Comparison of ENCODE assay signal across 12 mouse cellular contexts in the genomic region with DNA sequence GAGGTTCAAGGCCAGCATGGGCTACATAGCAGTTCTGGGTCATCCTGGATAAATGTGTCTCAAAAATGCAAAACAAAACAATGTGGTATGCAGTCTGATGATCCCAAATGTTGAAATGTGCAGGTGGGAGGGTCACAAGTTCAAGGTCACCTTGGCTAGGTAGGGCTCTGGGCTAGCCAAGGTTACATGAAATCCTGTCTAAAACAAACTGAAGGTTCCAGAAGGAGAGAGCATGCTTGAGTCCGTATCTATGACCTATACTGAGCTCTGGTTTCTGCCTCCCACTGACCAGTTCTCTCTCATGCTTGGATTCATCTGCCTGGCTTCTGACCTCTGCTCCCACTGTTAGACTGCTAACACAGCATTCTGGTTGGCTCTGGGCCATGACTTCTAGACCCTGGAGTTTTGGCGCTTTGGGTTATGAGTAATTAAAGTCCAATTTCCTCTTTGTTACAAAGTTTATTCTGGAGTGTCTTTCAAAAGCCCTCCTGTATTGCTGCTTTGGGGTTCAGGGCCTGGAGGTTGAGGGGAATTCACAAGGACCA. TPM values are rescaled to one million over a fixed set of nuclear protein-coding genes. Genes with fewer than 3 reads are reported as not detected.
DNase-seq lines count a peak whose midpoint lies in the region; ATAC-seq lines count a peak whose summit lies in the region.
"Had no signal": no experiment of that assay in that cellular context is flagged by ENCODE, and none has a peak within 500 bp of the region (broad histone marks: within the 10 kb centered on the region; RNA-seq: fewer than 3 reads in every experiment).

No protein-coding gene starts in this region.

- H3K36me3 ChIP-seq in heart, embryonic 12.5 days = peaks cover 4% of the 10 kb centered on the region; the same call in 1 of the 2 replicates
- H3K36me3 ChIP-seq: neural tube, embryonic 12.5 days had no signal

- 57% methylated on average over 2 of the region's 2 CpGs for WGBS in heart, embryonic 12.5 days

- no peak overlapping the region for H3K4me2 ChIP-seq in heart, embryonic 12.5 days
- H3K4me2 ChIP-seq: neural tube, embryonic 12.5 days had no signal

- peaks cover 68% of the 10 kb centered on the region for H3K4me1 ChIP-seq in heart, embryonic 12.5 days (replicated peaks)
- H3K4me1 ChIP-seq in brown adipose tissue, adult 24 weeks (ENCODE audit: control insufficient read depth, insufficient read depth, insufficient read length, low read length) = peaks cover 31% of the 10 kb centered on the region

- intact Hi-C loops in heart, postnatal 36 days (cut with DNase I) = loop anchor here (5.0 kb wide), 1 partner anchor 347 kb away; a partner anchor contains a TSS
- intact Hi-C loops in left cerebral cortex, postnatal 14 days (cut with DNase I) = no loop called here

- no peak for DNase-seq in heart, postnatal 36 days
- peak; percentile 92 for DNase-seq in kidney, postnatal 10 days
- DNase-seq in lung, postnatal 4 days = peak; percentile 56 to 57
- DNase-seq in left cerebral cortex, postnatal 14 days (ENCODE audit: low spot score in 2 of 2) = no peak
- no peak for DNase-seq in cerebellum, postnatal 10 days
- DNase-seq in cerebellum, adult 9-10 months = no peak
- DNase-seq: cerebellum, postnatal 36 days; gastrocnemius, postnatal 36 days; thymus, postnatal 36 days had no signal

- peak overlapping the region; percentile 33; the same call in 1 of the 2 replicates for H3K9ac ChIP-seq in heart, embryonic 12.5 days
- H3K9ac ChIP-seq: neural tube, embryonic 12.5 days had no signal

- H3K9me3 ChIP-seq in heart, embryonic 12.5 days (replicated peaks) = no peaks in the 10 kb centered on the region
- H3K9me3 ChIP-seq: neural tube, embryonic 12.5 days had no signal

- ATAC-seq in heart, embryonic 12.5 days (ENCODE audit: insufficient number of reproducible peaks, low FRiP score) = no peak

- H3K27me3 ChIP-seq in heart, embryonic 12.5 days (replicated peaks) = no peaks in the 10 kb centered on the region
- H3K27me3 ChIP-seq: neural tube, embryonic 12.5 days had no signal

- H3K4me3 ChIP-seq in heart, embryonic 12.5 days = no peak overlapping the region
- no peak overlapping the region for H3K4me3 ChIP-seq in brown adipose tissue, adult 24 weeks (ENCODE audit: insufficient read depth, low read depth, low read length)
- H3K4me3 ChIP-seq: neural tube, embryonic 12.5 days had no signal

- peak overlapping the region; percentile 97 for H3K27ac ChIP-seq in heart, embryonic 12.5 days (ENCODE audit: poor library complexity, severe bottlenecking)
- peak overlapping the region; percentile 62 for H3K27ac ChIP-seq in brown adipose tissue, adult 24 weeks (replicated peaks; ENCODE audit: low read depth, low read length)
- H3K27ac ChIP-seq: neural tube, embryonic 12.5 days had no signal

RNA-seq across cellular contexts. Expression of a gene that starts 3.9 kb away (rescaled TPM):
- 101 and 105 TPM in 2 replicates for polyA plus RNA-seq in heart, embryonic 12.5 days (2016; fragmentation: Nextera tagmentation; extraction: Ambion mirVana)
- 1 to 10 TPM; 2.0 to 3.0 TPM for total RNA-seq in heart, postnatal 36 days (2021)
- not detected in 2 replicates for polyA plus RNA-seq in brown adipose tissue, adult 24 weeks (2012; ENCODE audit: insufficient read depth, insufficient read length, missing spikeins)
- 1 to 10 TPM; 1.3 to 1.4 TPM for total RNA-seq in left cerebral cortex, postnatal 14 days (2021)

RNA-seq across cellular contexts. Expression of a gene that starts 4.0 kb away (rescaled TPM):
- 10.5 and 13.5 TPM in 2 replicates for polyA plus RNA-seq in heart, embryonic 12.5 days (2016; fragmentation: Nextera tagmentation; extraction: Ambion mirVana)
- 1 to 10 TPM; 3.1 TPM for total RNA-seq in heart, postnatal 36 days (2021)
- 1.7 and 1.8 TPM in 2 replicates for polyA plus RNA-seq in brown adipose tissue, adult 24 weeks (2012; ENCODE audit: insufficient read depth, insufficient read length, missing spikeins)
- total RNA-seq in left cerebral cortex, postnatal 14 days (2021) = 1 to 10 TPM; 7.0 to 8.4 TPM

RNA-seq across cellular contexts. Expression of a gene that starts 19.3 kb away (rescaled TPM):
- 250 and 252 TPM in 2 replicates for polyA plus RNA-seq in heart, embryonic 12.5 days (2016; fragmentation: Nextera tagmentation; extraction: Ambion mirVana)
- 1 to 10 TPM in 1 of 2 experiments, under 1 TPM in 1; 0.80 to 1.1 TPM for total RNA-seq in heart, postnatal 36 days (2021)
- polyA plus RNA-seq in brown adipose tissue, adult 24 weeks (2012; ENCODE audit: insufficient read depth, insufficient read length, missing spikeins) = 1.1 TPM in 1 of 2 replicates, not detected in the other
- total RNA-seq in left cerebral cortex, postnatal 14 days (2021) = 1 to 10 TPM; 1.6 to 1.7 TPM

RNA-seq across cellular contexts. Expression of a gene that starts 20.3 kb away (rescaled TPM):
- polyA plus RNA-seq in heart, embryonic 12.5 days (2016; fragmentation: Nextera tagmentation; extraction: Ambion mirVana) = 0.78 and 0.82 TPM in 2 replicates
- total RNA-seq in heart, postnatal 36 days (2021) = 1 to 10 TPM in 1 of 2 experiments, not detected in 1; 1.1 TPM
- polyA plus RNA-seq in brown adipose tissue, adult 24 weeks (2012; ENCODE audit: insufficient read depth, insufficient read length, missing spikeins) = not detected in 2 replicates
- total RNA-seq in left cerebral cortex, postnatal 14 days (2021) = 1 to 10 TPM; 1.9 to 2.3 TPM
- polyA plus RNA-seq: neural tube, embryonic 12.5 days had no signal

RNA-seq across cellular contexts. Expression of a gene that starts 20.3 kb away (rescaled TPM):
- polyA plus RNA-seq in heart, embryonic 12.5 days (2016; fragmentation: Nextera tagmentation; extraction: Ambion mirVana) = 68.9 and 69.3 TPM in 2 replicates
- total RNA-seq in heart, postnatal 36 days (2021) = 100 to 1,000 TPM; 109 to 119 TPM
- 30.4 and 30.5 TPM in 2 replicates for polyA plus RNA-seq in brown adipose tissue, adult 24 weeks (2012; ENCODE audit: insufficient read depth, insufficient read length, missing spikeins)
- total RNA-seq in left cerebral cortex, postnatal 14 days (2021) = 10 to 100 TPM; 11.9 to 13.0 TPM

Comparison
In these comparisons a context has a peak if more than half of its experiments do, and no peak if none do; other contexts are left out.
1. DNase-seq: peak in kidney, postnatal 10 days (single experiment) and lung, postnatal 4 days (2 of 2); none in heart, postnatal 36 days (0 of 2), left cerebral cortex, postnatal 14 days (0 of 2), cerebellum, postnatal 10 days (0 of 2) and cerebellum, adult 9-10 months (single experiment).